13 mouse cellular contexts compared by ENCODE assay signal in the genomic region with DNA sequence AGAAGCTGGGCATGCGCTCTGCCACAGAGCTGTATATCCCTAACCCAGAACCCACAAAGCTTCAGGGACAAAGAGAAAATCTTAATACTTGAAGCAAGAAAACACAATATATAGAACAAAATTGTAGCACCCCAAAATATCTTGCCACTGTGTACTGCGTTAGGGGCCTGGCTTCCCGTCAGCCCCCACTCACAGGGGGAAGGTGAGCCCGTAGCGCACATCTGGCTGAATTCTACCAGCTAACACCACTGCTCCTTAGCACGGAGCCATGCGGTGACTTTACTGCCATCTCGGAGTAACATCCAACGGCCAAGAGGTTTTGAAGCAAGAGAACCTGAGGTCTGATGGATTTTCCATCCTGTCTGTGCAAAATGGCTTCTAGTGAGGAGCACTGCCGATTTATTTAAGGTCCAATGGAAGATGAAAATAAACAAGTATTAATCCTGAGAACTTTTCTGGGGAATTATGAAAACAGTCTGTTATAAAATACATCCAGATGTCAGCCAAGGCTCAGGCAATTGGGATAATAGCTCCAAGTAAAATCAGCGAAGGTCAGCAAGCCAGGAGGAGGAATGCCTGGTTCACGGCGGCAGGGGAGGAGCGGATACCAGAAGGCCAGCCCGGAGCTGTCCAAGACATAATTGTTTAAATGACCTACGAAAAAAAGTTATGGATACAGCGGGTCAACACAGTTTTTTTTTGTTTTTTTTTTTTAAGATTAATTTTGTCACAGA.
A peak's percentile ranks its signal among the peaks of the same experiment; 100 is the strongest.
DNase-seq lines count a peak whose midpoint lies in the region; ATAC-seq and TF ChIP-seq lines count a peak whose summit lies in the region.
"Had no signal": no experiment of that assay in that cellular context is flagged by ENCODE, and none has a peak within 500 bp of the region (broad histone marks: within the 10 kb centered on the region; RNA-seq: fewer than 3 reads in every experiment).

No protein-coding gene starts in this region.

- peak; percentile 46 for DNase-seq in kidney, adult 11 months
- no peak for DNase-seq in stomach, postnatal 0 days (ENCODE audit: low spot score)
- DNase-seq in kidney, postnatal 25 days: peak; percentile 44 to 68
- no peak for DNase-seq in cerebellum, adult 9-10 months
- DNase-seq in frontal cortex, postnatal 14 days (ENCODE audit: low spot score in 2 of 2): no peak
- DNase-seq: cerebellum, adult 9-11 months; thymus, postnatal 25 days had no signal

- TF ChIP-seq EP300 in stomach, postnatal 0 days (optimal IDR thresholded peaks at IDR 0.05): no peak

- H3K4me3 ChIP-seq in kidney, embryonic 15.5 days (replicated peaks): no peak overlapping the region
- H3K4me3 ChIP-seq in stomach, embryonic 15.5 days (replicated peaks): no peak overlapping the region
- no peak overlapping the region for H3K4me3 ChIP-seq in stomach, postnatal 0 days (ENCODE audit: low read depth, low read length)
- H3K4me3 ChIP-seq: erythroblast, embryonic 14.5 days; heart, embryonic 12.5 days had no signal

- peaks cover 7% of the 10 kb centered on the region for H3K4me1 ChIP-seq in kidney, embryonic 15.5 days
- 0 out of 2 replicates have a peak, but pooled peaks cover 2% of the 10 kb centered on the region for H3K4me1 ChIP-seq in stomach, embryonic 15.5 days
- no peaks in the 10 kb centered on the region for H3K4me1 ChIP-seq in stomach, postnatal 0 days (replicated peaks; ENCODE audit: control insufficient read depth, insufficient read depth)
- H3K4me1 ChIP-seq: heart, embryonic 12.5 days had no signal

- no peak overlapping the region for H3K9ac ChIP-seq in kidney, embryonic 15.5 days
- H3K9ac ChIP-seq in stomach, embryonic 15.5 days: no peak overlapping the region
- H3K9ac ChIP-seq in stomach, postnatal 0 days (ENCODE audit: low read length): no peak overlapping the region
- H3K9ac ChIP-seq: heart, embryonic 12.5 days; liver, embryonic 14.5 days had no signal

- no peaks in the 10 kb centered on the region for H3K27me3 ChIP-seq in kidney, embryonic 15.5 days
- no peaks in the 10 kb centered on the region for H3K27me3 ChIP-seq in stomach, embryonic 15.5 days (replicated peaks)
- no peaks in the 10 kb centered on the region for H3K27me3 ChIP-seq in stomach, postnatal 0 days (ENCODE audit: control insufficient read depth, insufficient read depth, low read length)
- H3K27me3 ChIP-seq: Patski had no signal

- H3K27ac ChIP-seq in kidney, embryonic 15.5 days: no peak overlapping the region
- 0 out of 2 replicates have a peak overlapping the region, but pooled peaks have one; percentile 1 for H3K27ac ChIP-seq in stomach, embryonic 15.5 days
- no peak overlapping the region for H3K27ac ChIP-seq in stomach, postnatal 0 days (replicated peaks)
- H3K27ac ChIP-seq: liver, embryonic 14.5 days had no signal

- ATAC-seq in kidney, embryonic 15.5 days (replicated peaks; ENCODE audit: low FRiP score): no peak
- ATAC-seq in stomach, embryonic 15.5 days (ENCODE audit: insufficient read depth, low FRiP score, low read depth): no peak
- ATAC-seq in stomach, postnatal 0 days (ENCODE audit: low FRiP score, low TSS enrichment): no peak
- ATAC-seq: Patski had no signal

- H3K36me3 ChIP-seq in kidney, embryonic 15.5 days: no peaks in the 10 kb centered on the region
- H3K36me3 ChIP-seq in stomach, embryonic 15.5 days: no peaks in the 10 kb centered on the region
- no peaks in the 10 kb centered on the region for H3K36me3 ChIP-seq in stomach, postnatal 0 days (ENCODE audit: control insufficient read depth, insufficient read depth, low read length)
- H3K36me3 ChIP-seq: heart, embryonic 12.5 days had no signal

- no peak overlapping the region for H3K4me2 ChIP-seq in kidney, embryonic 15.5 days
- H3K4me2 ChIP-seq in stomach, embryonic 15.5 days: no peak overlapping the region
- H3K4me2 ChIP-seq in stomach, postnatal 0 days (replicated peaks; ENCODE audit: low read depth): no peak overlapping the region
- H3K4me2 ChIP-seq: heart, embryonic 12.5 days had no signal

- no peak for TF ChIP-seq CTCF in stomach, postnatal 0 days (IDR thresholded peaks at IDR 0.05; ENCODE audit: low read depth)

- WGBS in kidney, embryonic 15.5 days: 53% methylated on average over 17 of the region's 17 CpGs
- 42% methylated on average over 17 of the region's 17 CpGs for WGBS in stomach, embryonic 15.5 days
- WGBS in stomach, postnatal 0 days: 54% methylated on average over 17 of the region's 17 CpGs

- no peaks in the 10 kb centered on the region for H3K9me3 ChIP-seq in kidney, embryonic 15.5 days (replicated peaks)
- no peaks in the 10 kb centered on the region for H3K9me3 ChIP-seq in stomach, embryonic 15.5 days
- no peaks in the 10 kb centered on the region for H3K9me3 ChIP-seq in stomach, postnatal 0 days (ENCODE audit: control insufficient read depth, low read length)
- H3K9me3 ChIP-seq: heart, embryonic 12.5 days had no signal

Comparison
In these comparisons a context has a peak if more than half of its experiments do, and no peak if none do; other contexts are left out.
1. DNase-seq: peak in kidney, adult 11 months (single experiment) and kidney, postnatal 25 days (2 of 2); none in stomach, postnatal 0 days (single experiment), cerebellum, adult 9-10 months (single experiment) and frontal cortex, postnatal 14 days (0 of 2).